Mouse (Mus musculus): ENCODE measurements around the gene Wars. TPM values are rescaled to one million over a fixed set of nuclear protein-coding genes. Genes with fewer than 3 reads are reported as not detected.
"Not testable (repeated sequence)": the region's sequence is repeated elsewhere in the genome, so short reads cannot be mapped to it uniquely, and the experiment has no call there.

Wars gene
- polyA plus RNA-seq, 1 experiment from 2014 or later = 102 TPM

DNA sequence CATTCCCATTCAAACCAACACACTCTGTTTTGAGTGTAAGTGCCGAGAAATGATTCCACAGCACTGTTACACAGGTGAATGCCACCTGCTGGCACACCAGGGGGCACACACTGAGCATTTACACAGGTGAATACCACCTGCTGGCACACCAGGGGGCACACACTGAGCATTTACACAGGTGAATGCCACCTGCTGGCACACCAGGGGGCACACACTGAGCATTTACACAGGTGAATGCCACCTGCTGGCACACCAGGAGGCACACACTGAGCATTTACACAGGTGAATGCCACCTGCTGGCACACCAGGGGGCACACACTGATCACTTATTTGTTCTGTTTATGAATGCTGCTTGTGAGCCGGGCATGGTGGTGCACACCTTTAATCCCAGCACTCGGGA is 45.9 kb downstream of the Wars start:
- peaks cover 21% of the 10 kb centered on the region for H3K36me3 ChIP-seq
- H3K4me1 ChIP-seq (replicated peaks) = peaks cover 12% of the 10 kb centered on the region
- not testable (repeated sequence) for H3K9me3 ChIP-seq; H3K27ac ChIP-seq; H3K9ac ChIP-seq; H3K4me3 ChIP-seq; ATAC-seq (ENCODE audit: low FRiP score); H3K4me2 ChIP-seq; H3K27me3 ChIP-seq
- 94% methylated on average over 3 of the region's 3 CpGs for WGBS

DNA sequence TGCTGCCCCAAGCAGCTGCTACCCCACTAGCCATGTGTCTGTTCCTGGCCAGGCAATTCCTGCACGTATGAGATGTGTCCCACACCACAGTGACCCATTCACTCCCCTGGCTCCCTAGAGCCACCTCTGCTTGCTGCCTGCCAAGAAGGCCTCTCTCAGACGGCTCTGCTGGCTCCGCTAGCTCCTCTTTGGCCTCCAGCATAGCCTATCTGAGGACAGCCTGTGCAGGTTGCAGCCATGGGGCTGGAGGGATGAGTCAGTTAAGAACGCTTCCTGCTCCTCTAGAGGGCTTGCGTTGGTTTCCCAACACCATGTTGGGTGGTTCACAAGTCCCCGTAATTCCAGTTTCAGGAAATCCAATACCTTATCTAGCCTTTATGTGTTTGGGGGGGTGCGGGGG is 51.3 kb downstream of the Wars start:
- Histone ChIP-seq H3K4me2 (no peak overlapping the region), H3K4me3 (no peak overlapping the region), H3K36me3 (peaks cover 43% of the 10 kb centered on the region), H3K27me3 (no peaks in the 10 kb centered on the region), H3K27ac (no peak overlapping the region), H3K4me1 (replicated peaks) (peaks cover 21% of the 10 kb centered on the region), H3K9me3 (no peaks in the 10 kb centered on the region), H3K9ac (no peak overlapping the region)
- ATAC-seq (ENCODE audit: low FRiP score) = no peak
- WGBS = 90% methylated on average over 7 of the region's 7 CpGs

DNA sequence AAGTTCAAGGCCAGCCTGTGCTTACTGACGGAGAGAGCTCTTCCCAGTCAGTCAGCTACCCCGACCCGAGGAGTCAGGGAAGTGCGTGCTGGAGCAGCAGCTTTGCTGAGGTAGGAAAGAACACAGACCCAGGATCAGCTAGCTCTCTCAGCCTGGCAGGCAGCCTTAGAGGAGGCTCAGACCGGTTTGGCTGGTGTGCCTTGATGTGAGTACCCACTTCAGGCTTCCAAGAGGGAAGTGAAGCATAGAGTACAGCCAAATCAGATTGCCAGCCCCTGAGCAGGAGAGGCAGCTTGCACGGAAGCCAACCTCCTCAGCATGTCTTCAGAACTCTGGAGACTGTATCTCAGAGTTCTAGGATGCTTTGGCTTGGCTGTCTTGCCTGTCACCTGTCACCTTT is 52.8 kb downstream of the Wars start:
- H3K9ac ChIP-seq = no peak overlapping the region
- no peak overlapping the region for H3K4me2 ChIP-seq
- no peak overlapping the region for H3K4me3 ChIP-seq
- H3K36me3 ChIP-seq = peaks cover 43% of the 10 kb centered on the region
- no peaks in the 10 kb centered on the region for H3K9me3 ChIP-seq
- ATAC-seq (ENCODE audit: low FRiP score) = no peak
- H3K4me1 ChIP-seq (replicated peaks) = peaks cover 36% of the 10 kb centered on the region
- no peak overlapping the region for H3K27ac ChIP-seq
- 92% methylated on average over 6 of the region's 6 CpGs for WGBS
- H3K27me3 ChIP-seq = no peaks in the 10 kb centered on the region

DNA sequence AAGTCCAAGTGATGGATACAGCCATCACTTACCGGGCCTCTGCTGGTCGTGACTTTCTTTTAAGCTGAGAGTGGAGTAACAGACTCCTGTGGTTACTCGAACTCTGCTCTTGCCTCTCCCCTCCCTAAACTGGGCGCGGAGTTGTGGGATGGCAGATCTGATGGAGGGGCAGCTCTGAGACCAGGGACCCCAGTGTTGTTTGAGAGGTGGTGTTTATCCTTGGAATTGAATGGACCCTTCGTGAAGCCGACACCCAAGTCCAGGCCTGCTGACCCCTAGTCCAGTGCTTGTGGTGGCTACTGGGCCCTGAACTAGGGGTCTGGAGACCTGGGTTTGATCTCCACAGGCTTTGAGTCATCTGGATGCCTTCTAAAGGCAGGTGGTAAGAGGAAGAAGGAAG is 57.3 kb downstream of the Wars start:
- Histone ChIP-seq H3K4me1 (replicated peaks) (peaks cover 69% of the 10 kb centered on the region), H3K36me3 (peaks cover 10% of the 10 kb centered on the region), H3K27me3 (peaks cover 5% of the 10 kb centered on the region; the same call in 1 of the 2 replicates), H3K9ac (peak overlapping the region; percentile 88), H3K27ac (peak overlapping the region; percentile 84), H3K9me3 (no peaks in the 10 kb centered on the region), H3K4me2 (peak overlapping the region; percentile 92), H3K4me3 (peak overlapping the region; percentile 72)
- ATAC-seq (ENCODE audit: low FRiP score) = no peak
- 62% methylated on average over 7 of the region's 7 CpGs for WGBS

DNA sequence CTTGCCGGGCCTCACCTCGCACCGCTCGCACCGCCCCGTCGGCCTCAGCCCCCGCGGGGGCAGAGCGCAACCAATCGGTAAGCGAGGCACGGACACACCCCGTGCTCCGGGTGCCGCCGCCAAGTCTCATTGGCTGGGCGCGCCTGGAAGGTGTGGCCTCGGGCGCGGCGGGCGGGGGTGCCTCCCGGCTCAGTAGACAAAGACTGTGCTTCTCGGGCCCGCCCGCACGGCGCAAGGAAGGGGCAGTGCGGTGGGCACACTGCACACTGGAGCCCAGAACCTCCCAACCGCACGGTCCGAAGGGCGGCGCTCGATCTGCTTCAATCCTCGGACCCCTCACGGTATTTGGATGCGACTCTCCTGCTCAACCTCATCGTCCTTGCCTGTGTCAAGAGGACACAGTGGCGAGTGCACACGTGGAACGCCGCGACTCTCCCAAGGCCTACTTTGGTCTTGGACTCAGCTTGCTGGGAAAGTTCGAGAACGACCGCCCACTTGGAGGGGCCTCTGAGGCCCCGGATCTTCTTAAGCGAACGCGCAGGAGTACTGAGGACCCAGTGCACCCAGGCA is 58.0 kb downstream of the Wars start, which contains the start of the genes Slc25a29 and Slc25a47:
TSS of gene Slc25a29 (minus strand) at position 44 of the 570 bp plus-strand sequence.
TSS of gene Slc25a47 (plus strand) at position 207 of the 570 bp plus-strand sequence.
- Histone ChIP-seq H3K4me2 (peak within 1 kb of the TSS; percentile 92), H3K4me1 (replicated peaks) (peaks cover 70% of the 10 kb centered on the region), H3K36me3 (peaks cover 2% of the 10 kb centered on the region), H3K27ac (peak within 1 kb of the TSS; percentile 84), H3K27me3 (peaks cover 5% of the 10 kb centered on the region; the same call in 1 of the 2 replicates), H3K4me3 (peak within 1 kb of the TSS; percentile 72), H3K9me3 (no peaks in the 10 kb centered on the region), H3K9ac (peak within 1 kb of the TSS; percentile 88)
- WGBS = under 1% methylated on average over 47 of the region's 53 CpGs
- peak; percentile 98 for ATAC-seq (ENCODE audit: low FRiP score)

DNA sequence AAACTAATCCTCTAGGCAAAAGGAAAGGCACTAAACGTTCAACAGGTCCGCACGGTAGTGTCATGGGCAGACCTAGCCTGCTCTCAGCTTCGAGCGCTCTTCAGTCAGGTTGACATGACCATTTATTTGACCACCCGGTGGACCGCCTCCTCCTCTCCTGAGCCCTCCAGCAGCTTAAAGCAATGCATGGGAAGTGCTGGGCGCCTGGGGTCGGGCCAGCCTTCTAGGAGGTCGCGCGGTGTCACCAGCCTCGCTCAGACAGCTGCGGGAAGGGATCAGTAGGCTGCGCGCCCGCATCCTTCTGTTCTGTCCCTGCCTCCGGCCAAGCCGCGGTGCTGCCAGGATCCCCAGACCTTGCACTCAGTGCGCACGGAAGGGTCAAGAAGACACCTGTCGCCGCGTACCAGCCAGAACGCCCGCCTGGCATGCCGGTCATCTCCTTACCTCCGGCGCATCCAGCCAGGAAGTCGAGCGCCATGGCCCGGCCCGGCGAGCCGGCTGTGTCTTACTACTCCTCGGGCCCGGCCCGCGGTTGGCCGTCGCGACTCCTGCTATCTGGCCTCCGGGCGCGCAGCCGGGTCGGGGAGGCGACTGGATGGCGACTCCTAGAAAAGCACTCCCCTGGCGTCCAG is 58.6 kb downstream of the Wars start:
- 2% methylated on average over 50 of the region's 51 CpGs for WGBS
- H3K9ac ChIP-seq = peak overlapping the region; percentile 88
- ATAC-seq (ENCODE audit: low FRiP score) = peak; percentile 37; the same call in 1 of the 2 replicates

DNA sequence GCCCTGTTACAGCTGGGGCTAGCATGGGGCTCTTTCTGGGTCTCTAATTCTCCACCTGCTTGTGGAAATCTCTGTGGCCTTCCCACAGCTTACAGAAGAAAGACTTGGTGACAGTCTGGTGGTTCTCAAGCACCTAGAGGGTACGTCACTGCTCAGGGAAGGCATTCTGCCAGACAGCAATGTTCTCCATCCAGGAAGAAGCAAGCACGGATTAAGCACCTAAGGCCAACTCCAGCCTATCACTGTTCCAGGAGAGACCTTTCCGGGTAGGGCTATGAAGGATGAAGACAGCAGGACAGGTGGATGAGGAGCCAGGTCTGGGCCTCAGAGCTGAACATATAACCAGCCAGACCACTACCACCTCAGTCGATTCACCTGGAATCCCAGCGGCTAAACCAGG is 59.2 kb downstream of the Wars start:
- Histone ChIP-seq H3K9me3 (no peaks in the 10 kb centered on the region), H3K9ac (peak overlapping the region; percentile 88), H3K36me3 (no peaks in the 10 kb centered on the region; the same call in 1 of the 2 replicates), H3K4me3 (peak overlapping the region; percentile 72), H3K4me2 (peak overlapping the region; percentile 92), H3K27me3 (peaks cover 5% of the 10 kb centered on the region; the same call in 1 of the 2 replicates), H3K27ac (no peak overlapping the region), H3K4me1 (replicated peaks) (peaks cover 67% of the 10 kb centered on the region)
- ATAC-seq (ENCODE audit: low FRiP score) = no peak
- 54% methylated on average over 5 of the region's 5 CpGs for WGBS

More for the DNA sequence above, 58.6 kb downstream of the Wars start:
- Histone ChIP-seq H3K27me3 (peaks cover 5% of the 10 kb centered on the region; the same call in 1 of the 2 replicates), H3K4me2 (peak overlapping the region; percentile 92), H3K4me1 (replicated peaks) (peaks cover 70% of the 10 kb centered on the region), H3K9me3 (no peaks in the 10 kb centered on the region), H3K4me3 (peak overlapping the region; percentile 72), H3K36me3 (no peaks in the 10 kb centered on the region), H3K27ac (peak overlapping the region; percentile 84)

DNA sequence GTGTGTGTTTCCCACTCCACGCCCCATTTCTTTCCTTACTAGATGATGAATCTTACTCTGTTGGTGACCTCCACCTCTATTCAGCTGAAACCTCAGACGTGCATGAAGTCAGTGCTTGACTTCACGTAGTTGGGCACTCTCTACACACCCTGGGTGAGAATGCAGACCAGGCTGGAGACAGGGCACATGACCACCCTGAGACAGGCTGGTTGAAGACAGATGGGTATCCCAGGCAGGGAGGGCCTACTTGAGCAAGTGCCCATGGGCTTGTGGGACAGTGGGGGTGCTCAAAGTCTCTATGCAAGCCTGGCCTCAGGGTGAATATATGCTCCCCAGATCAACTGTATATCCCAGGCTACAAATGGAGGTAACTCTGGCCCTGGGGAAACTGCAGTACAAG is 59.6 kb downstream of the Wars start:
- H3K4me3 ChIP-seq = peak overlapping the region; percentile 72
- peaks cover 63% of the 10 kb centered on the region for H3K4me1 ChIP-seq (replicated peaks)
- no peaks in the 10 kb centered on the region for H3K9me3 ChIP-seq
- H3K9ac ChIP-seq = peak overlapping the region; percentile 88
- peak overlapping the region; percentile 92 for H3K4me2 ChIP-seq
- peaks cover 5% of the 10 kb centered on the region; the same call in 1 of the 2 replicates for H3K27me3 ChIP-seq
- H3K27ac ChIP-seq = no peak overlapping the region
- ATAC-seq (ENCODE audit: low FRiP score) = no peak
- 87% methylated on average over 3 of the region's 3 CpGs for WGBS
- H3K36me3 ChIP-seq = no peaks in the 10 kb centered on the region; the same call in 1 of the 2 replicates

DNA sequence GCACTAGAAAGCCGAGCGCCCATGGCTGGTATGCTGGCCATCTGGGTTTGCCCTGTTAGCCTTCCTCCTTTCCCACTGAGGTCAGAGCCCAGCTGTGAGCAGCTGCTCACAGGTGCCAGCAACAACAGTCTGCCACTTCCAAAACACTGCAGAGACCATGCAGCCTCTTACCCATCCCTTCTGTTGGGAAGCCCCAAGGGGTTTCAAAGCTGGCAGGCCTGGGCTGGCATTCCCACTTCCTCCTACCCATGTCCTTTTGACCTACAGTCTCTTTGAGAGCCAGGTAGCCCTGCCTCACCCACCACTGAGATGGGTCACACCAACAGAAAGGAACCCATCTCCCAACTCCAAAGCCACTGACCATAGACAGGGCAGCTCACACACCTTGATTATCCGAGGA is 60.6 kb downstream of the Wars start:
- H3K4me2 ChIP-seq = no peak overlapping the region
- H3K9ac ChIP-seq = no peak overlapping the region

DNA sequence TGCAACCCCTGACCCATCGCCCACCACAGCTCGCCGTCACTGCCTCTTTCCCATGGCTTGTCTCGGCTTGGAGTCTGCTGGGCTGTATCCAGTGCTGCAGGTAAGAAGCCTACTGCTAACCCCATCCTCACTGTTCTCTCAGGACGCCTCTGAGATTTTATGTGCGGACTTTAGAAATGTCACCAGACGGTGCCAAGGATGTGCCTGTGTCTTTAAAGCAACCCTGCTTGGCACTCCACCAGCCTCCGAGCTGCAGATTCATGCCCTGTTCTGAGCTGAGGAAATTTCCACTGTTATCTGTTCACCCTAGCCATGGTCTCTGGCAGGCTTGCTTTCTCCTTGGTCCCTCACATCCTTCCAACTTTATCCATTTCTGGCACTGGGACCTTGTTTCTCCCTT is 61.1 kb downstream of the Wars start:
- WGBS = 85% methylated on average over 8 of the region's 8 CpGs
- Histone ChIP-seq H3K36me3 (peaks cover 6% of the 10 kb centered on the region), H3K27me3 (peaks cover 5% of the 10 kb centered on the region; the same call in 1 of the 2 replicates), H3K27ac (no peak overlapping the region), H3K4me2 (no peak overlapping the region), H3K9ac (peak overlapping the region; percentile 55; the same call in 1 of the 2 replicates), H3K4me3 (no peak overlapping the region), H3K4me1 (replicated peaks) (peaks cover 55% of the 10 kb centered on the region), H3K9me3 (no peaks in the 10 kb centered on the region)
- ATAC-seq (ENCODE audit: low FRiP score) = no peak

More for the DNA sequence above, 60.6 kb downstream of the Wars start:
- H3K27ac ChIP-seq = no peak overlapping the region
- peaks cover 60% of the 10 kb centered on the region for H3K4me1 ChIP-seq (replicated peaks)
- no peaks in the 10 kb centered on the region for H3K9me3 ChIP-seq
- no peak overlapping the region for H3K4me3 ChIP-seq
- H3K27me3 ChIP-seq = peaks cover 5% of the 10 kb centered on the region; the same call in 1 of the 2 replicates
- ATAC-seq (ENCODE audit: low FRiP score) = no peak
- peaks cover under 1% of the 10 kb centered on the region for H3K36me3 ChIP-seq
- 97% methylated on average over 3 of the region's 3 CpGs for WGBS

DNA sequence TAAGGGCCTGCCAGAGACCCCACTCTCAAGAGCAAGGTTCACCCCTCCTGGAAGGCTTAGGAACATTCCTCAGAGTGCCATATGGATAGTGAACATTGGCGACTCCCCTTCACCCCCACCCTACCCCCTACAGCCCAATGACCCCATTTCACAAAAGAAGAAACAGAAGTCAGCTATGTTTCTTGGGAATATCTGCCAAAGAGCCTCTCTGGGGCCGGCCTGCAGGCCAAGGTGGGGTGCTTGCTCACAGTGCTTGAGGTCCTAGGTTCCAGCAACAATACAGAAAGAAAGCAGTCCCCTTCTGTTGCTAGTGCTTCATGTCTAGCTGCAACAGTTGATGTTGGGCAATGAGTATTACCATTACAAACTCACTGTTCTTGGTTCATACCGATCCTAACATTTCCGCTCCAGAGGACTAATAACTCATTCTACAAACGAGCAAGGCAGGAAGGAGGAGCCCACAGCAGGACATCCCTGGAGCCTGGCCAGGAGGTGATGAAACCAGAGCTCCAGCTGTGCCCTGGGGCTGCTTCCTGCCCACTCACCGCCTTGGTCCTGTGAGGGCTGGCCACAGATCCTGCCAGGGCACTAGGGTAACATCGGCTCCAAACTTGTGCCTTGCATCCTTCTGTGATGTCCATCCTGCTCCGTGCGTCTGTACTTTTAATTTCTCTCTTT is 61.9 kb downstream of the Wars start:
- ATAC-seq (ENCODE audit: low FRiP score) = no peak
- no peak overlapping the region for H3K4me2 ChIP-seq
- H3K36me3 ChIP-seq = peaks cover 12% of the 10 kb centered on the region
- H3K9ac ChIP-seq = peak overlapping the region; percentile 55
- H3K4me3 ChIP-seq = no peak overlapping the region
- no peaks in the 10 kb centered on the region for H3K9me3 ChIP-seq
- H3K4me1 ChIP-seq (replicated peaks) = peaks cover 47% of the 10 kb centered on the region
- H3K27me3 ChIP-seq = peaks cover 5% of the 10 kb centered on the region; the same call in 1 of the 2 replicates
- 67% methylated on average over 9 of the region's 9 CpGs for WGBS
- H3K27ac ChIP-seq = no peak overlapping the region

DNA sequence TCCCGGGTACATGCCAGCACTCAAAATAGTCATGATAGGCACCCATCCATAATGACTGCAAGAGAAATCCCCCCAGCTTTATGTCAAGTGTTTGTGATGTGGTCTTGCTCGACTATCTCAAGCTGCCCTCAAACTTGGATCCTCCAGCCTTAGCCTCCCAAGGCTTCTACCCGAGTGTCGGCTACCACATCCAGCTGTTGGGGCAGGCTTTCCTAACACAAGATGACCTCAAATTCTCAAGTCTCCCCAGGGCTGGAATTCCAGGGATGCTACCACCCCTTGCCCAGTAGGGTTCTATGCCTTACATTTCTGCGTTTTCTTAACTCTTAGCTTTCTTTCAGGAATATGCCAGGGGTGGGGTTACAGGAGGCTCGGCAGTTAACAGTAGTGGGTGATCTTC is 63.6 kb downstream of the Wars start:
- no peak overlapping the region for H3K27ac ChIP-seq
- H3K9me3 ChIP-seq = no peaks in the 10 kb centered on the region
- peaks cover 36% of the 10 kb centered on the region for H3K4me1 ChIP-seq (replicated peaks)
- H3K4me2 ChIP-seq = no peak overlapping the region
- no peak overlapping the region for H3K4me3 ChIP-seq
- WGBS = 86% methylated on average over 6 of the region's 6 CpGs
- ATAC-seq (ENCODE audit: low FRiP score) = no peak
- peaks cover 29% of the 10 kb centered on the region for H3K36me3 ChIP-seq
- H3K9ac ChIP-seq = no peak overlapping the region
- peaks cover 5% of the 10 kb centered on the region; the same call in 1 of the 2 replicates for H3K27me3 ChIP-seq

Data from hindbrain, embryonic 13.5 days (tissue).